Mouse (Mus musculus): ENCODE measurements around the gene Izumo2.

GRCm38 (mm10) chr7:44701921-44702320 is 6.6 kb upstream of the Izumo2 start:
- peak; percentile 59 for TF ChIP-seq CTCF (IDR thresholded peaks at IDR 0.05; ENCODE audit: low read depth)
- TF ChIP-seq EP300 (IDR thresholded peaks at IDR 0.05; ENCODE audit: low read depth): no peak
